Mouse (Mus musculus) liver, embryonic 12.5 days (tissue): ENCODE measurements around the gene Scn5a. TPM values are rescaled to one million over a fixed set of nuclear protein-coding genes. Genes with fewer than 3 reads are reported as not detected.

Experiments
- ATAC-seq: fragments of 200-750 bp; cut with Nextera tagmentation; 2 replicates; pipeline ENCODE4 v1.8.0; 2017; ENCODE audit warnings: moderate number of reproducible peaks, mild to moderate bottlenecking, moderate library complexity
- H3K27ac ChIP-seq: fragments of 300-500 bp; sonication (generic); 2 replicates; pipeline ENCODE4 v1.5.1; 2016; ENCODE audit warnings: mild to moderate bottlenecking
- H3K27me3 ChIP-seq: fragments of 300-500 bp; sonication (generic); replicated peaks from 2 replicates; pipeline ENCODE4 v1.6.1; 2016; ENCODE audit warnings: mild to moderate bottlenecking, moderate library complexity
- H3K36me3 ChIP-seq: fragments of 300-500 bp; sonication (generic); 2 replicates; pipeline ENCODE4 v1.6.1; 2016; ENCODE audit warnings: mild to moderate bottlenecking, moderate library complexity
- H3K4me1 ChIP-seq: fragments of 300-500 bp; sonication (generic); 2 replicates; pipeline ENCODE4 v1.6.1; 2016
- H3K4me2 ChIP-seq: fragments of 300-500 bp; sonication (generic); 2 replicates; pipeline ENCODE4 v1.6.1; 2016; ENCODE audit warnings: mild to moderate bottlenecking, moderate library complexity
- H3K4me3 ChIP-seq: fragments of 300-500 bp; sonication (generic); 2 replicates; pipeline ENCODE4 v1.5.1; 2016; ENCODE audit warnings: mild to moderate bottlenecking, moderate library complexity
- H3K9ac ChIP-seq: fragments of 300-500 bp; sonication (generic); 2 replicates; pipeline ENCODE4 v1.6.1; 2016; ENCODE audit warnings: mild to moderate bottlenecking, moderate library complexity
- H3K9me3 ChIP-seq: fragments of 300-500 bp; sonication (generic); replicated peaks from 2 replicates; pipeline ENCODE4 v1.6.1; 2016; ENCODE audit warnings: mild to moderate bottlenecking, moderate library complexity
- WGBS: fragments of 180-500 bp; shearing (Covaris S2); methylation state at CpG from one replicate; pipeline ENCODE4 v1.1.7; 2016; ENCODE audit not compliant: insufficient replicate concordance; 5-methylcytosine and 5-hydroxymethylcytosine counted together
- polyA plus RNA-seq: library from polyadenylated mRNA; unstranded; fragments of >200 nt; fragmentation: Nextera tagmentation; extraction: Ambion mirVana; gene quantifications from 2 replicates; pipeline ENCODE4 v1.2.1, GENCODE M21; 2016

Gene Scn5a
- polyA plus RNA-seq, 1 experiment from 2014 or later, result 0.02 TPM

DNA sequence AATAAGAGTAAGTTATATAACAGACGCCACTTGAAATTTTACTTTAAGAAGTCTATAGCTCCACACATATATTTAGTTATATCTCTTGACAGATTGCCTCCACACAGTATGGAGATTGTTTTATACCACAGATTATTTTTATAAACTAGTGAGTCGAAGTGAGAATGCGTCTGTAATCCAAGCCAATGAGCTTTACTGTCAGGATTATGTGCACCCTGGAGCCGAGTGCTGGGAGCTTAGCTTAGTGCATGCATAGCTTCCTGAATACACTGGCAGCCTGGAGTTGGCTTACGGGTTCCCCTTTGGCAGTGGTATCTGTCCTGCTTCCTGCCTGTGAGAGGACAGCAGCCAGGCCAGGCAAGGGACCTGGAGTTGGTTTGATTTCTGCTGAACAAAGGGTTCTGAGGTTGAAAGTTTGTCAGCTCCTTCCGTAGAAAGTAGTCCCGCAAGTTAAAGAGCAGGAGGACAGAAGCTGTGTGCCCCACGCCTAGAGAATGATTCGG lies 140.3 kb downstream of the Scn5a start:
- WGBS, result 70% methylated on average over 9 of the region's 9 CpGs
- H3K27me3 ChIP-seq, result no peaks in the 10 kb centered on the region
- peaks cover 10% of the 10 kb centered on the region; the same call in 1 of the 2 replicates for H3K4me1 ChIP-seq
- H3K9ac ChIP-seq, result no peak overlapping the region
- no peaks in the 10 kb centered on the region for H3K9me3 ChIP-seq
- no peak overlapping the region for H3K4me3 ChIP-seq
- H3K4me2 ChIP-seq, result no peak overlapping the region
- H3K36me3 ChIP-seq, result peaks cover 12% of the 10 kb centered on the region; the same call in 1 of the 2 replicates
- no peak for ATAC-seq
- no peak overlapping the region for H3K27ac ChIP-seq

DNA sequence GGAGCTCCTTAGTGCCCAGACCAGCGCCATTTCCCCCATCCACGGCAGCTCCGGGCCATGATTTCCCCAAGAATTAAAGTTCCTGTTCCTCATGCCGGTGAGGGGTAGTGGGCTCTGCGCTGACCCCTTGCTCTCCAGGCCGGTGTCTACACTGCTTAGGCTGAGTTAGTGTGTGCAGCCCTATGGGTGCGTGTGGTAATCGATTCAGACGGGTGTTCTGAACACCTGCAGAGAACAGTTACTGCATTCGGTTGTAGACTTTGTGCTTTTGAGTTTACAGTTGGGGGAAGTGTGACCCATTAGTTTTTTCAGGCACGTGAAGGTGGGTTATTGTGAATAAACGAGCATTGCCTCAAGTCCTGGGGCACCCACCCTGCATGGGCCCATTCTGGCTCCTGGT lies 140.8 kb downstream of the Scn5a start:
- Histone ChIP-seq H3K4me1 (peaks cover 10% of the 10 kb centered on the region; the same call in 1 of the 2 replicates), H3K9me3 (no peaks in the 10 kb centered on the region), H3K27me3 (no peaks in the 10 kb centered on the region), H3K9ac (no peak overlapping the region), H3K27ac (no peak overlapping the region), H3K36me3 (peaks cover 15% of the 10 kb centered on the region), H3K4me3 (no peak overlapping the region), H3K4me2 (no peak overlapping the region)
- WGBS, result 79% methylated on average over 12 of the region's 12 CpGs
- no peak for ATAC-seq

DNA sequence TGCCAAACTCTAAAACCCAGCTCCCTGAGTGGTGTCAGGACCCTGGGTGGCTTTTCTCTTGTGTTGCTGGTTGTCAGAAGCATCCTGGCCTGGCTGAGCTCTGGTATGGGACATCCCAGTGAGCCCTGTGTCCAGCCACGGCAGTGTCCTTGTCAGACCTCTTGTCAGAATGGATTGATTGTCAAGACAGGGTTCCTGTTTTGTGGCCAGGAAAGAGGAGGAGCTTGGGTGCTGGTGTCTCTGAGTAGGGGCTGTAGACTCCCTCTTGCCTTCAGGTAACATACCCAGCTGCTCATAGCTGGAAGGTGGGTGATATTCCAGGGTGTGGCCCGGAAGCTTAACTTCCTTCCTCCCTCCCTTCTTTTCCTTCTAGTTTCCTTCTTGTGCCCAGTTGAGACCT lies 143.0 kb downstream of the Scn5a start:
- no peak for ATAC-seq
- H3K27me3 ChIP-seq, result no peaks in the 10 kb centered on the region
- H3K4me3 ChIP-seq, result no peak overlapping the region
- no peak overlapping the region for H3K4me2 ChIP-seq
- H3K27ac ChIP-seq, result no peak overlapping the region
- H3K9ac ChIP-seq, result no peak overlapping the region
- H3K4me1 ChIP-seq, result peaks cover 10% of the 10 kb centered on the region; the same call in 1 of the 2 replicates
- 33% methylated on average over 2 of the region's 2 CpGs for WGBS
- no peaks in the 10 kb centered on the region for H3K9me3 ChIP-seq
- H3K36me3 ChIP-seq, result peaks cover 29% of the 10 kb centered on the region

Other genes with a start within 250 kb of the Scn5a start
- 38.0 and 43.1 TPM in 2 replicates for gene Acaa1a, start 239.3 kb downstream of the Scn5a start, polyA plus RNA-seq
- gene Myd88, start 237.6 kb downstream of the Scn5a start, polyA plus RNA-seq, result 21.3 and 22.2 TPM in 2 replicates
- 4.6 and 5.0 TPM in 2 replicates for gene Xylb, start 221.6 kb downstream of the Scn5a start, polyA plus RNA-seq
- gene Slc22a14, start 213.5 kb downstream of the Scn5a start, polyA plus RNA-seq, result not detected in 2 replicates
- gene Acvr2b, start 176.9 kb downstream of the Scn5a start, polyA plus RNA-seq, result 7.0 TPM in 2 replicates
- gene Exog, start 134.1 kb downstream of the Scn5a start, polyA plus RNA-seq, result 11.4 and 11.7 TPM in 2 replicates
- 0.05 and 0.10 TPM in 2 replicates for gene Scn10a, start 140.3 kb upstream of the Scn5a start, polyA plus RNA-seq
- 0.04 and 0.06 TPM in 2 replicates for gene Scn11a, start 246.4 kb upstream of the Scn5a start, polyA plus RNA-seq